Mouse (Mus musculus) kidney, adult 2 months (tissue): ENCODE measurements at regions not wholly inside any gene's neighbourhood (a gene's known extent, or its start where the extent isn't known, plus 50 kb on each side); places are given as distances from the start of the nearest gene placed in this dataset.
"Not testable (repeated sequence)": the region's sequence is repeated elsewhere in the genome, so short reads cannot be mapped to it uniquely, and the experiment has no call there.

Source experiments
- CTCF ChIP-seq: fragments of 200-500 bp; conservative IDR thresholded peaks from 2 replicates; pipeline ENCODE4 v1.5.1; 2011; ENCODE audit warnings: low read depth, mild to moderate bottlenecking, control low read depth, low read length, moderate library complexity, mixed read lengths; ENCODE audit not compliant: insufficient read depth, insufficient read length
- POLR2A ChIP-seq: fragments of 200-500 bp; IDR thresholded peaks from one replicate; pipeline ENCODE4 v1.6.1; 2011; ENCODE audit warnings: low read depth, low read length, control low read depth

DNA sequence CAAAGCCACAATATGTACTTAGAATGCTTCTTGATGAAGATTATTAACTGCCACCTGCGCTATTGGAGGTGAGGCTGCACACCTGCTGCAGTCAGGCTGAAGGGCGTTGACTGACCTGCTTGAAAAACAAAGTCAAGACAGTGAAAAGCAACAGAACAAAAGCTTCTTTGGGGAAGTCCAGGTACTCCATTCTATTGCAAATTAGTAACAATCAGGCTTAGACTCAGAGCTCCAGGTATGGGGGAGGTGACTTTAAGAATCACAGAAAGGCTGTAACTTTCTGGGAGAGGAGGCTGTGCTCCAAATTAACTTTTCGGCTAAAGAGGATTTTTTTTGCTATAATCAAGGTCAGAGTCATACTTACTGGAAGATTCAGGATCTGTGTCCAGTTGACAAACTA, 278.0 kb upstream of the Sema3a start:
- TF ChIP-seq POLR2A, CTCF: not testable (repeated sequence)
